Mouse (Mus musculus) B cell, adult 2 months (primary cell): Measurements from ENCODE around the gene Col23a1.

Source experiments
- DNase-seq, 2 experiments: peaks; one replicate each; pipeline ENCODE4 v3.0.0; 2022

Col23a1 gene

GRCm38 (mm10) chr11:51442599-51442998 is 152.9 kb downstream of the Col23a1 start:
- DNase-seq = no peak

GRCm38 (mm10) chr11:51443818-51444217 is 154.1 kb downstream of the Col23a1 start:
- DNase-seq = no peak

GRCm38 (mm10) chr11:51444649-51445048 is 154.9 kb downstream of the Col23a1 start:
- DNase-seq = no peak

GRCm38 (mm10) chr11:51446711-51447425 is 157.1 kb downstream of the Col23a1 start:
- DNase-seq = peak; percentile 19 to 23

- no peak for DNase-seq
Observed at GRCm38 (mm10) chr11:51448256-51448655, 158.5 kb downstream of the Col23a1 start.

DNA sequence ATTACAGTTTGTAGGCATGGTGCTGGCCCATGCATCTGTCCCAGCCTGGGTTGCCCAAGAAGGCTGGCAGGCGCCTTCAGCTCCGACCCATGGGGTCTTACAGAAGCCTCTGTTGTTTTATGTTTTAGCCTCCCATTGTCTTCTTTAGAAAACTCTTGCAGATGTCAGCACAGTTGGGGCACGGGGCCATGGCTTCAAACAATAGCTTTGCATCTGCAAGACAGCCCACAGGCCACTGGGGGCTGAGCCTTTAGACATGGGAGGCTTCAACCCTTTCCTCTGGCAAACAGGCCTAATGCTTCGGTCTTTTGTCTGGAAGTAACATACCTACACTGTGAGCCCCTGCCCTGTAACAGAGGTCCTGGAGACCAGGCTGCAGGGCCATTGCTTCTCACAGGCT is 159.0 kb downstream of the Col23a1 start:
- no peak for DNase-seq

DNA sequence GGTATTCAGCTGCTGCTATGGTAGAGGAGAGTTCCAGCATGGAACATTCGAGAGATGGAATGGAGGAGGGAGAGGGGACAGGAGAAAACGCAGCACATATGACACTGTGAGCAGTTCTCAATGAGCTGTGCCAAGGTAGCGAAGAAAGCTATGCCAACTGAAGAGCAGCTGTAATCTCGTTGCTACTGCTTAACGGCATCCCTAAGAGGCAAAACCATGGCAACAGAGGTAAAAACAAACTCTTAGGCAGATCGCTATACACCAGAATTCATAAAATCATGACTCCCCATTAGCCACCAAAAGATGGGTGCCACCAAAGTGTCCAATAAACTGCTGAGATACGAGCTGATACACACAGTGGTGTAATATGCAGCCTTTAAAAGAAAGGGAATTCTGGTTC is 160.2 kb downstream of the Col23a1 start:
- no peak for DNase-seq

GRCm38 (mm10) chr11:51451281-51451680 is 161.6 kb downstream of the Col23a1 start:
- no peak for DNase-seq

DNA sequence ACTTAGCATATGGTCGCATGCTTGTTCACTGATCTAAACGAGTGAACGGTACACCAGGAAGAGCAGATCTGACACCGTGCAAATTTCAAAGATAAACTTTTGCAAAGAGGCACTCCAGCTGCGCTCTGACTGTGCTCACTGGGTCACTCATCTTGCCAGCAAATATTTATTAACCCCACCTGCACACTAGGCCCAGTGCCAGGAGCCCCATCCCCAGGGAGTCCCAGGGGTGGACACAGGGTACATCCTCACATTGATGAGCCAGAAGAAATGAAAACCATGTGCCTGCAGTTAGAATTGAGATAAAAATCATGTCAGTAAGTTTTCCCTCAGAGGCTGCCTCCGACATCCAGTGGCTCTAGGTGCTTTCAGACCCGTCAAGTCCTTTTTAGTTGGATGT is 162.2 kb downstream of the Col23a1 start:
- DNase-seq = no peak

DNA sequence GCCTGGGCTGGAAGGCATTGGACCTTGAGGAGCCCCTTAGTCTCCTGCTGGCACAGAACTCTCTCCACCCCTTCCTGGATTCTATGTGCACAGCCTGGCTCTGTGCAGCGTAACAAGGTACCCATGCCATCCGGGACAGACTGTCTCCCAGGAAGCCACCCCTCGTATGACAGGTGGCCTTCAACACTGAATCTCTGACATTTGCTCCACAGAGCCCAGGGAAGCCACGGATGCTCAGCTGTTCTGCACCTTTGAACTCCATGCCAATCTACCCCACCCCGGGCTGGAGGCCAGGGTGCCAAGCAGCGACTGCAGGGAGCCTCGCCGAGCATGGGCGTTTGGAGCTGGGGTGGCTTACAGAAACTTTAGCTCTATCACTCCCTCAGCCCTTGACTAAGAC is 164.0 kb downstream of the Col23a1 start:
- DNase-seq = no peak

- no peak for DNase-seq
Observed at GRCm38 (mm10) chr11:51455501-51455900, 165.8 kb downstream of the Col23a1 start.

DNA sequence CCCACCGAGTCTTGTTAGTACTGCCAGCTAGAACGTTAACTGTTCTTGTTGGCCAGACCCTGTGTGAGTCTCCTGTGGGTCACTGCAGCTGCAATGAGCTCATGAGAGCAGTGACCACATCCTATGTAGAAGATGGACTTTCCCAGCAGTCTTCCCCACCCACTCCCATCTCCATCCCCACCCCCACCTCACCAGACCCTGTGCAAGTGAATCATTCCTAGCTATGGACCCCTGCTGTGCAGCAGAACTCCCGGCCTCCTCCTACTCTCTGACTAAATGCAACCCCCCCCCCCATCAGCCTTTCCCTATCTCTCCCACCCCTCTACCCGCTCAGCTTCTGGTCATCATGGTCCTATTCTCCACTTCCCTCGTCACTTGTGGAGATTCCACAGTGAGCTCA is 167.9 kb downstream of the Col23a1 start:
- DNase-seq = no peak

DNA sequence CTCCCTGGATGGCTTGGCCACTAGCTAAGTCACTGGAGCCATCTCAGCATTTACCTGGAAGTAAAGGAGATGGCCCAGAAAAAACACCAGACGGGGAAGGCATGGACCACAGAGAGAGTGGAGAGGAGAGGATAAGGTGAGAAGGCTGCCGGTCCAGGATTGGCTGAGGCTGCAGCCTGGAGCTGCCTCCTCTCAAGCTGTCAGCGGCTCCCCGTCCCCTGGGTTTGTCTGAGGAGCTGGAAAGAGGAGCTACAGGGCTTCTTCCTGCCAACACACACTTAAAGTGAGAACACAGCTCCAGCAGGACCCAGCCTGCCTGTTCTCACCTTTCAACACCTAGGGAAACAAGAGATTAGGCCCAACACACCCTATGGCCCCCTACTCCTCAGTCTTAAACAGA is 168.9 kb downstream of the Col23a1 start:
- no peak for DNase-seq

DNA sequence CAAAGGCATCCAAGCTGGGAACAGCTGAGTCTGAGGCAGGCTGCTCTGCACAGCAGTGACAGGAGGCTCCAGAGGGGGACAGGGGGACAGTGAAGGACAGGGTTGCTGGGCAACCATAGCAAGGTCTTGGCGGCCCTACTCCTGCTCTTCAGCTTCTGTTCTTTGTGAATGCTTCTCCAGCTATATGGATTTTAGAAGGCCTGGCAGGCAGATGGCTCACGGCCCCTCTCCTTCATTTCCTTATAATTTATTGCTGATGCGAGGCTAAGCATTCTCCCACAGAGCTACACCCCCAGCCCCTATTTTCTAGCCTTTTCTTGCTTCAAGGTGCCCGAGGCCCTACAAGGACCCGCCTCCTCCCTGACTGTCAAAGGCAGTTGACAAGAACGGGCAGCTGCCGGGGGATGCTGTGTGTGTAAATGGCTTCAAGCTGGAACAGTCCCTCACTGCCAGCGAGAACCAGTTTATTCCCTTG is 169.9 kb downstream of the Col23a1 start:
- no peak for DNase-seq

DNA sequence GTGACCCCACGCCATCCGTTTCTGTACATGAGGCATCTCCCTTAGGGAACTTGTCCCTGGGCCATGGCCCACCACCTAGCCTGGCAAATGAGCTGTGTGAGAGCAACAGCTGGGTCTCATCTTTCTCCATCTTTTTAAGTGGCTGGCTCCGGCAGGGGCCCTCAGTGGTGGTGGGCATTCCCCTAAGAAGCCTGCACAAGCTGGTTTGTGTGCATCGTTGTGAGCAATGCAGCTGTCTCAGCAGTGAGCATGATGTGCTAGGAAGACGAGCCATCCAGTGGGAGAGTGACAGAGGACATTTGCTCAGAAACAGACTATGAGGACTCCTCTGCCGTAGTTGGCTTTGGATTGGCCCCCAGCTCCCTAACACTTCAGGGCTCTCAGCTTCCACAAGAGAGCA is 179.0 kb downstream of the Col23a1 start:
- DNase-seq = no peak

DNA sequence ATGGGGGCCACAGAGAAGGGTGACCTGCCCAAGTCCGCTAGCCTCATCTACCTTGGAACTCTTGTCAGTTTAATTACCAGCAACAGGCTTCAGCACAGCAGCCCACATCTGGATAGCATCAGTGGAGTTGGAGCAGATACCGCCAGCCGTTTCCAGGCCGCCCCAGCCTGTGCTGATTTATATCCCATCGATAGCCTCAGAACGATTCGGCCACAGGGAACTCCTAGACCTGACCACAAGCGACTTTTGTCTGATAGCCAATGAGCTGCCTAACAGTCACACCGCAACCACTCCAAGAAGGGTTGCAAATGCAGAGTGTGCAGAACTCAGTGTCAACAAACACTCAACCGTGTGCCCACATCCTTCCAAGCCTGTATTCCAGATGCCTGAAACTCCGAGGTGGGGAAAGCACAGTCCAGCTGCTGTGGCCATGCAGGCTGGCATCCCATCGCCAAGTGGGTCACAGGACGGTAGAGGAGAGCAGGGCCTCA is 179.7 kb downstream of the Col23a1 start:
- DNase-seq = no peak

DNA sequence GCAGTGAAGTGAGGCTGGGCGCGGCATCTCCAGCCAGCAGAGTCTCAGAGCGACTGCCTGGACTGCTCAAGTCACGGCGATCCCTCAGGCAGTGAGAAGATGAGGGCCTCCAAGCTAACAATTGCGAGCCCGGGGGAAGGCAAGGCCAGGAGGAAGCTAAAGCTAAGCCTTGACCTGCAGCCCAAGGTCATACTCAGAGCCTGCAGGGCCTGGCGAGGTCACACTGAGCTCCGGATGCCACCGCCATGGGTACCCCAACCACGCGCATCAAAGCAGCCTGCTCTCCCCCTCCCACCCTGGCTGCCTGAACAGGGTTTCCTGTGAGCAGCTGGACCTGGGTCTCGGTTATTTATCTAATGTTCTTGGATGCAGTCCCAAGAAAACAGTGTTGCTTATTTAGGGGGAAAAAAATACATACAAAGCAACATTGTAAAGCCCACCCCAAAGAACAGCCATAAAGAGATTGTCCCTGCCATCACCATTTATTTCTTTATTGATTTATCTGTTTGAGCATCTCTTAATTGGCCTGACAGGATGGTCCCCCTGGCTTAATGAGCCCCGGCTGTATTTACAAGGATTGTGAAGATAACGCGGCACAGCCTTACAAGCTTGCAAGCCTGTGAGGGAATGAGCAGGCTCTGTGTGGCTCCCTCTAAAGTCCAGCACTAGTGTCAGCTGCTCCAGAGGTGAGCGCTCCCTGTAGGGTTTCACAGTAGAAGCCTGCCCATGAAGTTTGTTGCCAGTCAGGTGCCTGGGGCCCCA is 180.8 kb downstream of the Col23a1 start:
- DNase-seq = no peak

- DNase-seq = no peak
Observed at GRCm38 (mm10) chr11:51473686-51474085, 184.0 kb downstream of the Col23a1 start.

- no peak for DNase-seq
Observed at GRCm38 (mm10) chr11:51476543-51476942, 186.8 kb downstream of the Col23a1 start.

- DNase-seq = no peak
Observed at GRCm38 (mm10) chr11:51477571-51477970, 187.9 kb downstream of the Col23a1 start.

GRCm38 (mm10) chr11:51482251-51482650 is 192.5 kb downstream of the Col23a1 start:
- DNase-seq = no peak

GRCm38 (mm10) chr11:51485051-51485521 is 195.4 kb downstream of the Col23a1 start:
- no peak for DNase-seq

DNA sequence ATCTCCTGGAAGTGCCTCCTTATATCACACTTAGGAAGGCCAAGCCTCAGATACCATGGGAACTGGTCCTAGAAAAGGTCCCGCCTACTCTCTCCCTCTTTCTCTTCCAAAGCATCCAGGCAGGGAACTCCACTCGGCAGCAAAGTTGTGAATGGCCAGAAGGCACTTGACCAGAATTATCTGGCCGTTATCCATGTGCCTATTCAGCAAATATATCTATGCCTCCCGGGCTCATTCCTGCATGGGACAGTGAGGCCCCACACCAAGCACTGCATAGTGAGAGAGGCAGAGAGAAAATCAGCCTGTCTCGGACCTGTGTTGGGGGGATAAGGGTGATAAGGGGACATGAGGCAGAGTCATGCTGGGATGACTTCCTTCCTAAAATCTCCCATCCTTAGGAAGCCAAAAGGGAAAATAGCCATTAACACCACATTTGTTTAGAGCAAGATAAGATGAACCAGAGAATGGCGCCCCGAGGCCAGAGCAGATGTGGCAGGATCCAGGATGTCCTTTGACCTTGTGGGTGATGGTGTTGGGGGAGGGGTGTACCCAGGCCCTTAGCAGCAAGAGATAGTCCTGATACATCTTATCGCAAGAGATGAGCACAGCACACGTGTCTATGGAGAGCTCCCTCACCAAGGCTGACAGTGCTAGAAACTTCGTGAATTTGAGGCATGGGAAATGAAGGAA is 196.2 kb downstream of the Col23a1 start:
- DNase-seq = no peak
